Mouse (Mus musculus) lung, embryonic 16.5 days (tissue): ENCODE measurements around the gene Spock1. TPM values are rescaled to one million over a fixed set of nuclear protein-coding genes. Genes with fewer than 3 reads are reported as not detected.

Experiments used
- ATAC-seq: fragments of 200-750 bp; cut with Nextera tagmentation; 2 replicates; pipeline ENCODE4 v1.8.0; 2017; ENCODE audit warnings: low read depth, mild to moderate bottlenecking, moderate library complexity
- H3K27ac ChIP-seq: fragments of 300-500 bp; sonication (generic); 2 replicates; pipeline ENCODE4 v1.5.1; 2014; ENCODE audit warnings: mild to moderate bottlenecking, control low read depth, low read length
- H3K27me3 ChIP-seq: fragments of 300-500 bp; sonication (generic); 2 replicates; pipeline ENCODE4 v1.6.1; 2014; ENCODE audit warnings: low read depth, low read length, mixed read lengths; ENCODE audit not compliant: control insufficient read depth, insufficient read depth
- H3K36me3 ChIP-seq: fragments of 300-500 bp; sonication (generic); 2 replicates; pipeline ENCODE4 v1.6.1; 2014; ENCODE audit warnings: low read length; ENCODE audit not compliant: control insufficient read depth, insufficient read depth
- H3K4me1 ChIP-seq: fragments of 300-500 bp; sonication (generic); replicated peaks from 2 replicates; pipeline ENCODE4 v1.6.1; 2014; ENCODE audit warnings: low read length, mixed read lengths; ENCODE audit not compliant: control insufficient read depth, insufficient read depth
- H3K4me2 ChIP-seq: fragments of 300-500 bp; sonication (generic); 2 replicates; pipeline ENCODE4 v1.6.1; 2014; ENCODE audit warnings: low read depth, low read length, control low read depth
- H3K4me3 ChIP-seq: fragments of 300-500 bp; sonication (generic); 2 replicates; pipeline ENCODE4 v1.5.1; 2014; ENCODE audit warnings: mild to moderate bottlenecking, low read length, control low read depth
- H3K9ac ChIP-seq: fragments of 300-500 bp; sonication (generic); 2 replicates; pipeline ENCODE4 v1.6.1; 2014; ENCODE audit warnings: low read length, control low read depth
- H3K9me3 ChIP-seq: fragments of 300-500 bp; sonication (generic); 2 replicates; pipeline ENCODE4 v1.6.1; 2016; ENCODE audit warnings: low read length; ENCODE audit not compliant: control insufficient read depth
- WGBS: fragments of 180-500 bp; shearing (Covaris S2); extraction: QIAGEN DNeasy Blood & Tissue Kit; methylation state at CpG from one replicate; pipeline ENCODE4 v1.1.7; 2014; 5-methylcytosine and 5-hydroxymethylcytosine counted together
- polyA plus RNA-seq: library from polyadenylated mRNA; unstranded; fragments of >200 nt; fragmentation: Nextera tagmentation; extraction: Ambion mirVana; gene quantifications from 2 replicates; pipeline ENCODE4 v1.2.1, GENCODE M21; 2015

The Spock1 gene
- polyA plus RNA-seq, 1 experiment from 2014 or later, result 0.41 TPM

- Histone ChIP-seq H3K4me2 (no peak overlapping the region), H3K27me3 (no peaks in the 10 kb centered on the region), H3K4me3 (no peak overlapping the region), H3K9ac (no peak overlapping the region), H3K36me3 (no peaks in the 10 kb centered on the region), H3K4me1 (peaks cover 5% of the 10 kb centered on the region), H3K27ac (no peak overlapping the region), H3K9me3 (no peaks in the 10 kb centered on the region)
- no peak for ATAC-seq
- 89% methylated on average over 2 of the region's 2 CpGs for WGBS
These were observed 109.5 kb downstream of the Spock1 start for GRCm38 (mm10) chr13:57798633-57799032.

GRCm38 (mm10) chr13:57796951-57797692 lies 111.0 kb downstream of the Spock1 start:
- Histone ChIP-seq H3K4me3 (no peak overlapping the region), H3K9me3 (no peaks in the 10 kb centered on the region), H3K4me2 (no peak overlapping the region), H3K36me3 (no peaks in the 10 kb centered on the region), H3K27ac (no peak overlapping the region), H3K9ac (no peak overlapping the region), H3K27me3 (no peaks in the 10 kb centered on the region), H3K4me1 (peaks cover 8% of the 10 kb centered on the region)
- ATAC-seq, result no peak
- WGBS, result 60% methylated on average over 10 of the region's 10 CpGs

GRCm38 (mm10) chr13:57793643-57794240 lies 114.4 kb downstream of the Spock1 start:
- Histone ChIP-seq H3K4me1 (peaks cover 8% of the 10 kb centered on the region), H3K9me3 (no peaks in the 10 kb centered on the region), H3K27me3 (no peaks in the 10 kb centered on the region), H3K4me2 (no peak overlapping the region), H3K36me3 (no peaks in the 10 kb centered on the region), H3K27ac (peak overlapping the region; percentile 57), H3K9ac (no peak overlapping the region), H3K4me3 (no peak overlapping the region)
- WGBS, result 47% methylated on average over 12 of the region's 12 CpGs
- ATAC-seq, result peak; percentile 90

- WGBS, result 57% methylated on average over 5 of the region's 5 CpGs
- no peak for ATAC-seq
- H3K4me2 ChIP-seq, result no peak overlapping the region
These were observed 118.3 kb downstream of the Spock1 start for GRCm38 (mm10) chr13:57789796-57790195.

GRCm38 (mm10) chr13:57788299-57788698 lies 119.8 kb downstream of the Spock1 start:
- no peak overlapping the region for H3K4me3 ChIP-seq
- H3K9ac ChIP-seq, result no peak overlapping the region
- WGBS, result 95% methylated on average over 4 of the region's 4 CpGs
- H3K4me1 ChIP-seq, result no peaks in the 10 kb centered on the region; the same call in 1 of the 2 replicates
- no peak overlapping the region for H3K4me2 ChIP-seq
- no peak overlapping the region for H3K27ac ChIP-seq
- H3K9me3 ChIP-seq, result no peaks in the 10 kb centered on the region; the same call in 1 of the 2 replicates
- H3K36me3 ChIP-seq, result no peaks in the 10 kb centered on the region
- H3K27me3 ChIP-seq, result no peaks in the 10 kb centered on the region
- no peak for ATAC-seq

More at GRCm38 (mm10) chr13:57789796-57790195, 118.3 kb downstream of the Spock1 start:
- Histone ChIP-seq H3K9ac (no peak overlapping the region), H3K27ac (no peak overlapping the region), H3K27me3 (no peaks in the 10 kb centered on the region), H3K4me1 (peaks cover 8% of the 10 kb centered on the region), H3K9me3 (no peaks in the 10 kb centered on the region; the same call in 1 of the 2 replicates), H3K4me3 (no peak overlapping the region), H3K36me3 (no peaks in the 10 kb centered on the region)

- no peak overlapping the region for H3K27ac ChIP-seq
- H3K9ac ChIP-seq, result no peak overlapping the region
- H3K4me2 ChIP-seq, result no peak overlapping the region
- H3K4me3 ChIP-seq, result no peak overlapping the region
- H3K36me3 ChIP-seq, result no peaks in the 10 kb centered on the region
- 50% methylated on average over 8 of the region's 8 CpGs for WGBS
- no peak for ATAC-seq
- no peaks in the 10 kb centered on the region; the same call in 1 of the 2 replicates for H3K9me3 ChIP-seq
- H3K27me3 ChIP-seq, result no peaks in the 10 kb centered on the region
- no peaks in the 10 kb centered on the region for H3K4me1 ChIP-seq
These were observed 121.9 kb downstream of the Spock1 start for GRCm38 (mm10) chr13:57786278-57786677.

- Histone ChIP-seq H3K9me3 (peaks cover 3% of the 10 kb centered on the region; the same call in 1 of the 2 replicates), H3K27me3 (no peaks in the 10 kb centered on the region), H3K4me1 (no peaks in the 10 kb centered on the region), H3K4me2 (no peak overlapping the region), H3K36me3 (no peaks in the 10 kb centered on the region), H3K27ac (no peak overlapping the region), H3K9ac (no peak overlapping the region), H3K4me3 (no peak overlapping the region)
- WGBS, result 63% methylated on average over 12 of the region's 12 CpGs
- no peak for ATAC-seq
These were observed 125.2 kb downstream of the Spock1 start for GRCm38 (mm10) chr13:57782975-57783374.

- H3K4me2 ChIP-seq, result no peak overlapping the region
- ATAC-seq, result no peak
- peaks cover 3% of the 10 kb centered on the region; the same call in 1 of the 2 replicates for H3K9me3 ChIP-seq
- WGBS, result 62% methylated on average over 6 of the region's 6 CpGs
- no peaks in the 10 kb centered on the region for H3K36me3 ChIP-seq
- H3K27me3 ChIP-seq, result no peaks in the 10 kb centered on the region
- no peak overlapping the region for H3K27ac ChIP-seq
- no peak overlapping the region for H3K4me3 ChIP-seq
- no peaks in the 10 kb centered on the region for H3K4me1 ChIP-seq
- no peak overlapping the region for H3K9ac ChIP-seq
These were observed 126.0 kb downstream of the Spock1 start for GRCm38 (mm10) chr13:57782107-57782561.

GRCm38 (mm10) chr13:57779146-57779545 lies 129.0 kb downstream of the Spock1 start:
- ATAC-seq, result no peak
- Histone ChIP-seq H3K4me2 (no peak overlapping the region), H3K4me1 (no peaks in the 10 kb centered on the region), H3K27ac (no peak overlapping the region), H3K4me3 (no peak overlapping the region), H3K9me3 (peaks cover 3% of the 10 kb centered on the region; the same call in 1 of the 2 replicates), H3K27me3 (no peaks in the 10 kb centered on the region), H3K9ac (no peak overlapping the region), H3K36me3 (no peaks in the 10 kb centered on the region)
- WGBS, result 74% methylated on average over 4 of the region's 4 CpGs
